Mouse (Mus musculus): ENCODE results near the gene Zbtb16. TPM values are rescaled to one million over a fixed set of nuclear protein-coding genes. Genes with fewer than 3 reads are reported as not detected.
A peak's percentile ranks its signal among the peaks of the same experiment; 100 is the strongest.

The Zbtb16 gene
- total and polyA plus RNA-seq, 3 experiments, result 0.04 to 0.72 TPM; not detected in 1

- no peak overlapping the region for H3K9ac ChIP-seq (ENCODE audit: control insufficient read depth, low read depth, low read length, poor library complexity, severe bottlenecking)
- H3K36me3 ChIP-seq (ENCODE audit: control insufficient read depth in 1 of 2, insufficient read depth in 2 of 2, low read length in 2 of 2), result no peaks in the 10 kb centered on the region
- H3K27me3 ChIP-seq (ENCODE audit: control insufficient read depth in 1 of 2, insufficient read depth in 2 of 2, low read length in 2 of 2), result peaks cover 0 to 1% of the 10 kb centered on the region in 2 experiments; a peak in 1 of 4 replicates
- H3K79me2 ChIP-seq (ENCODE audit: control insufficient read depth, insufficient read depth, low read length, poor library complexity), result no peaks in the 10 kb centered on the region
- H3K4me1 ChIP-seq (ENCODE audit: control insufficient read depth in 1 of 2, insufficient read depth in 2 of 2, low read length in 2 of 2), result no peaks in the 10 kb centered on the region
- H3K9me3 ChIP-seq (replicated peaks; ENCODE audit: insufficient read depth, low read length), result no peaks in the 10 kb centered on the region
- H3K27ac ChIP-seq (ENCODE audit: control insufficient read depth, low read depth, low read length), result no peak overlapping the region
- H3K4me3 ChIP-seq (ENCODE audit: control insufficient read depth in 1 of 2, insufficient read depth in 1 of 2, low read depth in 2 of 2, low read length in 2 of 2), result no peak overlapping the region
- DNase-seq (ENCODE audit: low read depth, low spot score), result peak; percentile 81
- TF ChIP-seq MAZ (IDR thresholded peaks at IDR 0.05; ENCODE audit: low read depth, low read length) (peak; percentile 50; the same call in 1 of the 2 replicates), TAL1 (IDR thresholded peaks at IDR 0.05; ENCODE audit: low read length) (no peak), KAT2A (conservative IDR thresholded peaks at IDR 0.05; ENCODE audit: low read depth, low read length) (no peak), EP300 (IDR thresholded peaks at IDR 0.05; ENCODE audit: low read depth in 1 of 2, low read length in 2 of 2) (no peak), NRF1 (IDR thresholded peaks at IDR 0.05; ENCODE audit: insufficient read depth, low read depth, low read length, poor library complexity, severe bottlenecking) (no peak), ZC3H11A (IDR thresholded peaks at IDR 0.05; ENCODE audit: low read depth, low read length) (peak; percentile 99), CTCF (IDR thresholded peaks at IDR 0.05 in 2 of 3, conservative IDR thresholded peaks at IDR 0.05 in 1 of 3; ENCODE audit: control insufficient read depth in 1 of 3, insufficient read depth in 1 of 3, low read depth in 2 of 3, low read length in 3 of 3, poor library complexity in 1 of 3, severe bottlenecking in 1 of 3) (peak; percentile 79 to 99 (median 95)), BHLHE40 (IDR thresholded peaks at IDR 0.05; ENCODE audit: borderline replicate concordance, low read depth, low read length) (no peak), POLR2AphosphoS5 (IDR thresholded peaks at IDR 0.05; ENCODE audit: borderline replicate concordance, low read depth, low read length) (no peak), HCFC1 (IDR thresholded peaks at IDR 0.05; ENCODE audit: low read depth, low read length) (no peak), TBP (IDR thresholded peaks at IDR 0.05; ENCODE audit: low read depth, low read length) (no peak), RAD21 (IDR thresholded peaks at IDR 0.05; ENCODE audit: low read depth, low read length) (no peak; the same call in none of the 2 replicates), MYC (IDR thresholded peaks at IDR 0.05; ENCODE audit: low read depth, low read length) (no peak), GATA1 (IDR thresholded peaks at IDR 0.05; ENCODE audit: low read depth, low read length) (no peak), USF1 (IDR thresholded peaks at IDR 0.05; ENCODE audit: low read depth, low read length) (no peak), E2F4 (IDR thresholded peaks at IDR 0.05; ENCODE audit: borderline replicate concordance, low read depth, low read length) (no peak), ZMIZ1 (IDR thresholded peaks at IDR 0.05; ENCODE audit: low read depth, low read length) (no peak), CHD1 (IDR thresholded peaks at IDR 0.05; ENCODE audit: low read depth, low read length) (no peak), MXI1 (IDR thresholded peaks at IDR 0.05; ENCODE audit: low read depth, low read length) (no peak), ZNF384 (IDR thresholded peaks at IDR 0.05; ENCODE audit: low read depth, low read length) (no peak), MYB (IDR thresholded peaks at IDR 0.05; ENCODE audit: low read depth, low read length) (no peak), RCOR1 (IDR thresholded peaks at IDR 0.05; ENCODE audit: low read depth, low read length) (no peak), GABPA (IDR thresholded peaks at IDR 0.05; ENCODE audit: low read depth, low read length) (no peak), SIN3A (IDR thresholded peaks at IDR 0.05; ENCODE audit: low read length) (0 out of 2 replicates have a peak, but pooled peaks have one; percentile 37), MAX (IDR thresholded peaks at IDR 0.05; ENCODE audit: low read length) (0 out of 2 replicates have a peak, but pooled peaks have one; percentile 20), POLR2A (IDR thresholded peaks at IDR 0.05; ENCODE audit: control insufficient read depth in 1 of 2, insufficient read depth in 1 of 2, low read depth in 1 of 2, low read length in 2 of 2, poor library complexity in 1 of 2) (no peak), SMC3 (IDR thresholded peaks at IDR 0.05; ENCODE audit: low read depth, low read length) (peak; percentile 99), MAFK (IDR thresholded peaks at IDR 0.05; ENCODE audit: borderline replicate concordance, low read depth, low read length) (no peak), UBTF (IDR thresholded peaks at IDR 0.05; ENCODE audit: borderline replicate concordance, insufficient read depth, low read depth, low read length) (no peak), TCF12 (IDR thresholded peaks at IDR 0.05; ENCODE audit: low read depth, low read length) (no peak; the same call in 1 of the 2 replicates), JUND (IDR thresholded peaks at IDR 0.05; ENCODE audit: low read depth, low read length) (peak; percentile 33; the same call in 1 of the 2 replicates), ETS1 (IDR thresholded peaks at IDR 0.05; ENCODE audit: low read depth, low read length) (no peak), NELFE (IDR thresholded peaks at IDR 0.05; ENCODE audit: low read depth, low read length) (no peak), POLR2AphosphoS2 (IDR thresholded peaks at IDR 0.05; ENCODE audit: low read length) (no peak), ELF1 (IDR thresholded peaks at IDR 0.05; ENCODE audit: low read depth, low read length) (no peak), MEF2A (IDR thresholded peaks at IDR 0.05; ENCODE audit: extremely low read depth, insufficient replicate concordance, low read depth, low read length, poor library complexity, severe bottlenecking) (no peak), USF2 (IDR thresholded peaks at IDR 0.05; ENCODE audit: borderline replicate concordance in 1 of 2, insufficient read depth in 1 of 2, low read depth in 1 of 2, low read length in 2 of 2) (no peak), ZKSCAN1 (IDR thresholded peaks at IDR 0.05; ENCODE audit: low read depth, low read length) (no peak)
Observed at GRCm38 (mm10) chr9:48646251-48646650, 189.8 kb downstream of the Zbtb16 start.
